In the genomic region with DNA sequence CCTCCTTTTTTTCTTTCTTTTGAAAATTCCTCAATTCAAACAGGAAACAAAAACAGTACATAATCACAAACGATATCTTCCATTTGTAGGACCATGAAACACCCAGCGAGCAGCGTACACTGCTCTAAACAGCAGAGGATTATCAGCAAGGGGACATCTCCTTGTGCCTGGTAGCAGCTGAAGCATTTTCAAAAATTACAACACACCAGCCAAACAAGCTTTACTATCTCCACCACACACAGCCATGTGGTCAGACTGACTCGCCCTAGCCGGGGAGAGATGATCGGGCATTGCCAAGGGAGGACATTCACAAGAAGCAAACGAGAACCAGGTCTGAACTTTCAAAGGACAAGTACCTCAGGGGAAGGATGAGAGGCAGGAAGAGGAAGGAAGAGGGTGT, we compare ENCODE assay signal across 10 mouse cellular contexts. TPM values are rescaled to one million over a fixed set of nuclear protein-coding genes. Genes with fewer than 3 reads are reported as not detected.
DNase-seq lines count a peak whose midpoint lies in the region; ATAC-seq and TF ChIP-seq lines count a peak whose summit lies in the region.
"Had no signal": no experiment of that assay in that cellular context is flagged by ENCODE, and none has a peak within 500 bp of the region (broad histone marks: within the 10 kb centered on the region; RNA-seq: fewer than 3 reads in every experiment).

No protein-coding gene starts in this region.

- TF ChIP-seq CTCF in kidney, postnatal 0 days (IDR thresholded peaks at IDR 0.05; ENCODE audit: low read depth): no peak

- H3K4me3 ChIP-seq in kidney, postnatal 0 days (replicated peaks; ENCODE audit: low read depth, low read length): no peak overlapping the region
- no peak overlapping the region for H3K4me3 ChIP-seq in hindbrain, embryonic 13.5 days
- H3K4me3 ChIP-seq in neural tube, embryonic 15.5 days (replicated peaks): no peak overlapping the region

- DNase-seq in kidney, postnatal 0 days (ENCODE audit: low spot score): no peak
- no peak for DNase-seq in kidney, postnatal 36 days
- DNase-seq in c-Kit-negative CD71-positive TER-119-positive erythroid progenitor cells, embryonic 14.5 days (ENCODE audit: low read depth, low spot score): peak; percentile 56
- no peak for DNase-seq in layer of hippocampus, postnatal 14 days (ENCODE audit: low spot score in 2 of 2)
- DNase-seq in retina, postnatal 1 day: no peak
- DNase-seq in left cerebral cortex, postnatal 10 days (ENCODE audit: extremely low spot score in 1 of 2, low spot score in 2 of 2): no peak
- DNase-seq: adrenal gland, postnatal 10 days; gastrocnemius, postnatal 36 days had no signal

- H3K4me2 ChIP-seq in kidney, postnatal 0 days (ENCODE audit: low read length): peak overlapping the region; percentile 86
- H3K4me2 ChIP-seq in hindbrain, embryonic 13.5 days: peak overlapping the region; percentile 86; the same call in 1 of the 2 replicates
- H3K4me2 ChIP-seq in neural tube, embryonic 15.5 days: peak overlapping the region; percentile 91

- H3K36me3 ChIP-seq in kidney, postnatal 0 days (ENCODE audit: insufficient read depth, low read length): no peaks in the 10 kb centered on the region
- no peaks in the 10 kb centered on the region for H3K36me3 ChIP-seq in hindbrain, embryonic 13.5 days
- no peaks in the 10 kb centered on the region for H3K36me3 ChIP-seq in neural tube, embryonic 15.5 days

- intact Hi-C loops in left cerebral cortex, postnatal 10 days (cut with DNase I): loop anchor here (5.0 to 10.0 kb wide), 3 partner anchors 33 to 212 kb away; no protein-coding TSS in a partner anchor

- no peak overlapping the region for H3K27ac ChIP-seq in kidney, postnatal 0 days
- no peak overlapping the region for H3K27ac ChIP-seq in hindbrain, embryonic 13.5 days
- no peak overlapping the region for H3K27ac ChIP-seq in neural tube, embryonic 15.5 days (replicated peaks)

- no peaks in the 10 kb centered on the region for H3K27me3 ChIP-seq in kidney, postnatal 0 days (ENCODE audit: insufficient read depth, low read length)
- H3K27me3 ChIP-seq in hindbrain, embryonic 13.5 days: no peaks in the 10 kb centered on the region
- H3K27me3 ChIP-seq in neural tube, embryonic 15.5 days (replicated peaks): no peaks in the 10 kb centered on the region

- H3K9me3 ChIP-seq in kidney, postnatal 0 days (replicated peaks; ENCODE audit: low read length): no peaks in the 10 kb centered on the region
- no peaks in the 10 kb centered on the region for H3K9me3 ChIP-seq in hindbrain, embryonic 13.5 days
- H3K9me3 ChIP-seq in neural tube, embryonic 15.5 days (replicated peaks): no peaks in the 10 kb centered on the region

- no peak for ATAC-seq in kidney, postnatal 0 days (replicated peaks; ENCODE audit: low FRiP score, low read depth)
- no peak for ATAC-seq in hindbrain, embryonic 13.5 days (ENCODE audit: low FRiP score)
- no peak for ATAC-seq in neural tube, embryonic 15.5 days (ENCODE audit: low FRiP score)

- H3K4me1 ChIP-seq in kidney, postnatal 0 days (replicated peaks; ENCODE audit: insufficient read depth, low read length): peaks cover 29% of the 10 kb centered on the region
- H3K4me1 ChIP-seq in hindbrain, embryonic 13.5 days (replicated peaks): peaks cover 54% of the 10 kb centered on the region
- H3K4me1 ChIP-seq in neural tube, embryonic 15.5 days: peaks cover 45% of the 10 kb centered on the region

- 70% methylated on average over 7 of the region's 7 CpGs for WGBS in kidney, postnatal 0 days
- WGBS in hindbrain, embryonic 13.5 days: 90% methylated on average over 7 of the region's 7 CpGs
- WGBS in neural tube, embryonic 15.5 days: 85% methylated on average over 7 of the region's 7 CpGs

- no peak overlapping the region for H3K9ac ChIP-seq in kidney, postnatal 0 days (ENCODE audit: low read depth, low read length)
- no peak overlapping the region for H3K9ac ChIP-seq in hindbrain, embryonic 13.5 days
- no peak overlapping the region for H3K9ac ChIP-seq in neural tube, embryonic 15.5 days (replicated peaks)

RNA-seq across cellular contexts. Expression of a gene that starts 3.4 kb away (rescaled TPM):
- polyA plus RNA-seq in kidney, postnatal 0 days (2015; fragmentation: Nextera tagmentation; extraction: Ambion mirVana): 20.4 and 21.3 TPM in 2 replicates
- polyA plus RNA-seq in hindbrain, embryonic 13.5 days (2015; fragmentation: Nextera tagmentation; extraction: Ambion mirVana): 30.4 and 33.0 TPM in 2 replicates
- 27.8 and 29.9 TPM in 2 replicates for polyA plus RNA-seq in neural tube, embryonic 15.5 days (2015; fragmentation: Nextera tagmentation; extraction: Ambion mirVana)
- 100 to 1,000 TPM; 125 to 130 TPM for total RNA-seq in layer of hippocampus, postnatal 14 days (2021)
- total RNA-seq in left cerebral cortex, postnatal 10 days (2021): 100 to 1,000 TPM; 144 to 148 TPM
